Mouse (Mus musculus) spleen, postnatal 14 days (tissue): ENCODE data around the gene Ralgapa1.
"Not testable (repeated sequence)": the region's sequence is repeated elsewhere in the genome, so short reads cannot be mapped to it uniquely, and the experiment has no call there.

Source experiments
- DNase-seq, 2 experiments: peaks; one replicate each; pipeline ENCODE4 v3.0.0; 2021 to 2022; ENCODE audit warnings: low spot score in 2 of 2

Gene Ralgapa1

GRCm38 (mm10) chr12:55599639-55600502, 221.1 kb downstream of the Ralgapa1 start:
- DNase-seq = peak; percentile 10 to 28

DNA sequence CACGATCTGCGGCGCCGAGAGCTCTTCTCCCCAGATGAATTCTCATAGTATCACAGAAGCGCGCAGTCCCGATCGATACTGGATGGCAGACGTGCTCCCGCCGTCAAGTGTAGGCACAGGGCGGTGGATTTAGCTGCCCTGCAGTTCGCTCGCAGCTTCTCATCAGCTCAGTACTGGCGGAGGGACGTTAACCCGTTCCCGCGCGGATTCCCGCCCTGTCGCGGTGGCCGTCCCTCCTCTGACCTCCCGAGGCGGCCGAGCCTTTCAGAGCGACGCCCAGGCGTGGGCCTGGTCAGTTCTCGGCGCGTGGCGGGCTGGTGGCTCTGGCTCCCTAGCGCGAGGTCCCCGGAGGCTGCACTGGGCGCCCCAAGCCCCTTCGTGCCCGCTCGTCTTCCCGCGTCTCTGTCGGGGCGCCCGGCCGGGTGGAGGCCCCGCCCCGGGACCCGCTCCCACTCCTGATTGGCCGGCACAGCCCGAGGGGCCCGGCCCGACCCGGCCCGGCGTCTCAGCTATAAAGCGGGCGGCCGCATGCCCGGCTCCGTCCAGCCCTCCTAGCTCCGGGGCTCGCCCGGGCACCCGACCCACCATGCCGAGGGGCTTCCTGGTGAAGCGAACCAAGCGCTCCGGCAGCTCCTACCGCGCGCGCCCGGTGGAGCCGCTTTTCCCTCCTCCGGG, 221.9 kb downstream of the Ralgapa1 start, which contains the start of gene Insm2:
Gene Insm2 (plus strand): TSS at position 541 of the 675 bp plus-strand sequence.
- no peak for DNase-seq

- no peak for DNase-seq
Observed at GRCm38 (mm10) chr12:55598537-55598886, 222.5 kb downstream of the Ralgapa1 start.

DNA sequence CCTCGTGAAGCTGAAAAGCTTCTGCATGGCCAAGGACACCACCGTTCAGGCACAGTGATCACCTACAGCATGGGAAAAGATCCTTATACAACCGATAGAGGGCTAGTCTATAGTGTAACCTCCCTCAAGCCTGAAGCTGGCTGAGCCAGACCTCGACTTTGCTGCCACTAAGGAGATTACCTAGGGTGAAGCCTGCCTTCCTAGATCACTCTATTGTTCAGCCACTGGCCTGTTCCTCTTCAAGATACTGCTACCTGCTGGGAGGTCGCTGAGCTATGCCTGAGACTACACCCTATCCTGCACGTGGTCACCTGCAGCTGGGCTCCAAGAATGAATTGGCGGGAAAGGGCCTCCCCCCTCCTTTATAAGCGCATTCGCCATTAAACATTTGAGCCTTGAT, 234.0 kb downstream of the Ralgapa1 start:
- not testable (repeated sequence) for DNase-seq

- no peak for DNase-seq
Observed at GRCm38 (mm10) chr12:55573794-55574193, 247.2 kb downstream of the Ralgapa1 start.

GRCm38 (mm10) chr12:55573089-55573488, 247.9 kb downstream of the Ralgapa1 start:
- DNase-seq = no peak

- DNase-seq = no peak
Observed at GRCm38 (mm10) chr12:55571661-55572060, 249.3 kb downstream of the Ralgapa1 start.

DNA sequence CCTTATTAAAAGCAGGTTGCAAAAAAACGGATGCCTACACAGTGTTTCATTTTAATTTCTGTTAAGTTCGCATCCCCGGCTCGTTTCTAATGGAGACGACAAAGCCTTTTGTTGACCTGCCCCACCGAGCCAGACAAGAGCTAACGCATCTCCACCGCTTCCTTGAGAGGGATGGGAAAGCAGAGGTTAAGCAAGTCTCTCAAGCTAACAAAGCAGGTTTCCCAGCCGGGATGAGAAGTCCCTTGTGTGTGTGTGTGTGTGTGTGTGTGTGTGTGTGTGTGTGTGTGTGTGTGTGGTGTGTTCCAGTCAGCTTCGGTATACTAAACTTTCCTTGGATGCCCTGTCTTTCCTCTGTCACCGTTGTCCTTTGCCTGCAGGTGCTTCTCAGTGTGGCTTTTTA, 249.8 kb downstream of the Ralgapa1 start:
- no peak for DNase-seq

- no peak for DNase-seq
Observed at GRCm38 (mm10) chr12:55570646-55571045, 250.3 kb downstream of the Ralgapa1 start.

DNA sequence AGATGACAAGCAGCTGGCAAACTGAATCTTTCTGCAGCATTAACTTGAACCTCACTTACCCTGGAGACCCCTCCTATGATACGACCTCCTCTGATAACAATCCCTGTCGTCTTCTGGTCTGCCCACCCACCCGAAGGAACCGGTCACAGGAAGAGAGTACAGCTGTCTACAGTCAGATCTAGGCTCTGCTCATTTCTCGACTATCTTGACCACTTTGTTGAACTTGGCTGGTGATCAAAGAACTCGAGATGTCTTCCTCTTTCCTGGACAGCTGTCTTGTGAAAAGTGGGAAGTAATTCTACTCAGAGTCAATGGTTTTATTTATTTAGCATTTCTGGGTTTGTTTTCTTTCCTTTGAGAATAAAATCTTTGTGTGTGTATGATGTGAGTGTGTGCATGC, 251.3 kb downstream of the Ralgapa1 start:
- DNase-seq = no peak

- no peak for DNase-seq
Observed at GRCm38 (mm10) chr12:55568466-55568865, 252.5 kb downstream of the Ralgapa1 start.

DNA sequence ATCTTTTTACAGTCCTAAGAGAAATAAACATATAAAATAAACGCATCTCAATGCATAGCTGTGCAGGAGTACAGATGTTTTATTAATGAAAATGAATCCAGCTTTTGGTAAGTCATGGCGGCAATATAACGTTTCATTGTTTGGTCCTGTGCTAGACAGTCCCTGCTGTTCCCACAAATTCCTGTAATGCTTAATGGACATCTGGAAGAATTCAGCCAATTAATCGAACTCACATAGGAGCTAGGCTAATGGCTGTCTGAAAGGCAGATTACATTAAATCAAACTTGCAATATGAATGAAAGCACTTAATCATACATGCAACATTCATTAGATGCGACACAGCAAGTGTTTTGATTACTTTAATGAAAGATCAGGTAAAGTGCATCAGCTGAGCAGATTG, 254.1 kb downstream of the Ralgapa1 start:
- no peak for DNase-seq

- no peak for DNase-seq
Observed at GRCm38 (mm10) chr12:55565867-55566266, 255.1 kb downstream of the Ralgapa1 start.

- no peak for DNase-seq
Observed at GRCm38 (mm10) chr12:55565206-55565605, 255.8 kb downstream of the Ralgapa1 start, which contains the start of gene Aldoart2. Gene Aldoart2, plus strand, starts transcription at chr12:55565239.

DNA sequence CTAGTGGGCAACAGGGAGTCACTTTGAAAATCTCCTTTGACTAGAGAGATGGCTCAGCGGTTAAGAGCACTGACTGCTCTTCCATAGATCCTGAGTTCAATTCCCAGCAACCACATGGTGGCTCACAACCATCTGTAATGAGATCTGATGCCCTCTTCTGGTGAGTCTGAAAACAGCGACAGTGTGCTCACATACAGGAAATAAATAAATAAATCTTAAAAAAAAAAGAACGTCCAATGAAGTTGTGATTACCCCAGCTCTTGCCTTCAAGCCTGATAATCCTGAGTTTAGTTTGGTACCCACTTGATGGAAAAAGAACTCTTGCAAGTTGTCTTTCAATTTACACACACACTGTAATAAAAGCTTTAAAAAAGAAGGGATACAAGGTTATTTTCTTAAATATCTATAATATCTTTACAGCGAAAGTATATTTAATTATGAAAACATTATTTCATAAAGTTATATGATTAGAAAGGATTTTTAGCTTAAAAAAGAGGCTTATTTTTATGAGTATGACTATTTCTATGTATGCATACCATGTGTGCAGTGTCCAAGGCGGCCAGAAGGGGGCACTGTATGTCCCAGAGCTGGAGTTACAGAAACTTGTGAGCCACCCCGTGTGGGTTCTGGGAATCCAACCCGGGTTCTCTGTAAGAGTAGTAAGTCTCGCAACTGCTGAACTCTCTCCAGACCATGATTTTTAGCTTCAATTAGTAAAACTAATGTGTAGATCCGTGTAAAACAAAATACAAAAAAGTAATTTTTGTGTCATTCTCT, 256.6 kb downstream of the Ralgapa1 start:
- no peak for DNase-seq

GRCm38 (mm10) chr12:55563742-55564141, 257.2 kb downstream of the Ralgapa1 start:
- DNase-seq = no peak

GRCm38 (mm10) chr12:55560025-55560690, 260.8 kb downstream of the Ralgapa1 start:
- DNase-seq = no peak

DNA sequence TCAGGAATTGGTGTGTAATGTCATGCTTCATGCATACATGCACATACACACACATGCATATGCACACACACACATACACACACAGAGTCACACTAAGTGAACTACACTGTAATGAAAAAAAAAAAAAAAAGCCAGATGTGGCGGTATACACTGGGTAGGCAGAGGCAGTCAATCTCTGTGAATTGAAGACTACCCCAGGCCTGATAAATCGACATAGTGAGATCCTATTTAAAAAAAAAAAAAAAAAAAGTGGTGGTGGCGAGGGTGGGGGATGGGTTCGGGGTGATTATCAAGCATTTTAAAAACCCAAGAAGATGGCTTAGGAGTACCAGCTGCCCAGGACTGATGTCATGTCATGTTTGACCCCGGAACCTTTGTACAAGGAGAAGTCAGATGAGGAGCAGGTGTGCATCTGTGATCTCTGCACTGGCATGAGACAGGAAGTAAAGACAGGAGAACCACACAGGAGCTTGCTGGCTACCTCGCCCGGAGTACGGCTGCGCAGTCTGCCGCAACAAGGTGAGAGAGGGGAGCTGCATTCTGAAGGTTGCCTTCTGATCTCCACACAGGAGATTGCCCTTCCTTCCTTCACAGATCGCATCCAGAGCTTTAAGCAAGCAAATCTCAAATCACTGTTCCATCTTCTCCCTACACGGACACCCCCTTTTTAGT, 261.6 kb downstream of the Ralgapa1 start:
- DNase-seq = no peak

DNA sequence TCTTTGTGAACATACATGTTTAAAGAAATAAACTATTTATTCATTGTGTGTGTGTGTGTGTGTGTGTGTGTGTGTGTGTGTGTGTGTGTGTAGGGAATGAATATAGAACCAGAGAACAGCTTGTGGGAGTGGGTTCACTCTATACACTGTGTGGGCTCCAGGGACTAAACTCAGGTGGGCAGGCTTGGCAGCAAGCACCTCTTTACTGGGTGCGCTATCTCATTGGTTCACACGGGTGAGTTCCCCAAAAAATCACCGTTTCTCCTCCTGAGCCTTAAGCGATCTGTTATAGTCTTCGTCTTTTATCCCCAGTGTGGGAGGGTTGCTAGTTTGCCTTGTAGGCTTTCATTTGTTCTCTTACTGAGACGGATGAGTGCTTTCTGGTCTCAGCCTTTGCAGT, 263.1 kb downstream of the Ralgapa1 start:
- DNase-seq = no peak

GRCm38 (mm10) chr12:55554901-55555300, 266.1 kb downstream of the Ralgapa1 start:
- DNase-seq = not testable (repeated sequence)
